24 mouse cellular contexts compared by ENCODE assay signal in the genomic region with DNA sequence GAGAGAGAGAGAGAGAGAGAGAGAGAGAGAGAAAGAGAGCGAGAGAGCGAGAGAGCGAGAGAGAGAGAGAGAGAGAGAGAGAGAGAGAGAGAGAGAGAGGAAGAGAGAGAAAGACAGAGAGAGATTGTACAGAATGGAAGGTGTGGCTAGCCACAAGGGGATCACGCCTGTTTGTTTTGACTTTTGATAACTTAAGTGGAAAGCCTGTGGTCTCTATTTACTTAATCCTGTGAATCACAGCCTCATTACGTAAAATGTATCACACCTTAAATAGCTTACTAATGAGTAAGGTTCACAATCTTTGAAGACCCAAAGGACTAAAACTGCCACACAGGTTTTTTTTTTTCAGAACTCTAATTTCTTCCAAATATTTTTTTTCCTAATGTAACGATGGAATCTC. TPM values are rescaled to one million over a fixed set of nuclear protein-coding genes. Genes with fewer than 3 reads are reported as not detected.
DNase-seq lines count a peak whose midpoint lies in the region; ATAC-seq and TF ChIP-seq lines count a peak whose summit lies in the region.
"Had no signal": no experiment of that assay in that cellular context is flagged by ENCODE, and none has a peak within 500 bp of the region (broad histone marks: within the 10 kb centered on the region; RNA-seq: fewer than 3 reads in every experiment).

No protein-coding gene starts in this region.

- no peak for TF ChIP-seq CTCF in lung, adult 2 months (IDR thresholded peaks at IDR 0.05; ENCODE audit: insufficient read depth, low read length)

- peaks cover 4% of the 10 kb centered on the region for H3K4me1 ChIP-seq in lung, embryonic 15.5 days
- H3K4me1 ChIP-seq in lung, adult 2 months (ENCODE audit: control insufficient read depth, insufficient read depth, low read length), result peaks cover 2% of the 10 kb centered on the region
- H3K4me1 ChIP-seq in stomach, embryonic 15.5 days, result no peaks in the 10 kb centered on the region
- H3K4me1 ChIP-seq: embryonic facial prominence, embryonic 15.5 days; heart, embryonic 10.5 days; hindbrain, embryonic 12.5 days; hindbrain, embryonic 15.5 days had no signal

- TF ChIP-seq POLR2A in lung, adult 2 months (IDR thresholded peaks at IDR 0.05; ENCODE audit: borderline replicate concordance, extremely low read depth, low read depth, low read length), result no peak

- WGBS in lung, embryonic 15.5 days, result 69% methylated on average over 5 of the region's 6 CpGs
- 59% methylated on average over 4 of the region's 6 CpGs for WGBS in lung, adult 2 months
- 47% methylated on average over 3 of the region's 6 CpGs for WGBS in stomach, embryonic 15.5 days

- ATAC-seq in lung, embryonic 15.5 days (ENCODE audit: borderline replicate concordance, extremely low read depth, low FRiP score, low TSS enrichment), result no peak
- peak; percentile 49; the same call in 1 of the 2 replicates for ATAC-seq in stomach, embryonic 15.5 days (ENCODE audit: insufficient read depth, low FRiP score, low read depth)
- ATAC-seq: CD4-positive, CD25-positive, alpha-beta regulatory T cell, adult 4 months; forebrain, postnatal 0 days had no signal

- peak overlapping the region; percentile 65; the same call in 1 of the 2 replicates for H3K27ac ChIP-seq in lung, embryonic 15.5 days
- peak overlapping the region; percentile 69; the same call in 1 of the 2 replicates for H3K27ac ChIP-seq in stomach, embryonic 15.5 days
- H3K27ac ChIP-seq: heart, adult 2 months; heart, embryonic 10.5 days; heart, embryonic 13.5 days; hindbrain, embryonic 12.5 days; hindbrain, embryonic 15.5 days had no signal

- H3K27me3 ChIP-seq in lung, embryonic 15.5 days, result no peaks in the 10 kb centered on the region
- no peaks in the 10 kb centered on the region for H3K27me3 ChIP-seq in stomach, embryonic 15.5 days (replicated peaks)
- H3K27me3 ChIP-seq: embryonic facial prominence, embryonic 15.5 days; heart, embryonic 13.5 days; hindbrain, embryonic 12.5 days; hindbrain, embryonic 15.5 days had no signal

- no peak overlapping the region for H3K4me3 ChIP-seq in lung, embryonic 15.5 days
- H3K4me3 ChIP-seq in lung, adult 2 months (replicated peaks; ENCODE audit: extremely low read depth, low read depth, low read length), result no peak overlapping the region
- H3K4me3 ChIP-seq in stomach, embryonic 15.5 days (replicated peaks), result no peak overlapping the region
- H3K4me3 ChIP-seq: embryonic facial prominence, embryonic 15.5 days; heart, adult 2 months; heart, embryonic 10.5 days; heart, embryonic 13.5 days; hindbrain, embryonic 12.5 days; hindbrain, embryonic 15.5 days had no signal

- H3K9me3 ChIP-seq in lung, embryonic 15.5 days, result no peaks in the 10 kb centered on the region
- H3K9me3 ChIP-seq in stomach, embryonic 15.5 days, result no peaks in the 10 kb centered on the region
- H3K9me3 ChIP-seq: embryonic facial prominence, embryonic 15.5 days; heart, embryonic 10.5 days; heart, embryonic 13.5 days; hindbrain, embryonic 12.5 days; hindbrain, embryonic 15.5 days had no signal

- H3K36me3 ChIP-seq in lung, embryonic 15.5 days, result no peaks in the 10 kb centered on the region
- no peaks in the 10 kb centered on the region for H3K36me3 ChIP-seq in stomach, embryonic 15.5 days
- H3K36me3 ChIP-seq: embryonic facial prominence, embryonic 15.5 days; heart, embryonic 10.5 days; heart, embryonic 13.5 days; hindbrain, embryonic 12.5 days; hindbrain, embryonic 15.5 days had no signal

- no peak overlapping the region for H3K9ac ChIP-seq in lung, embryonic 15.5 days
- H3K9ac ChIP-seq in stomach, embryonic 15.5 days, result no peak overlapping the region
- H3K9ac ChIP-seq: embryonic facial prominence, embryonic 15.5 days; forebrain, postnatal 0 days; heart, embryonic 13.5 days; hindbrain, embryonic 12.5 days; hindbrain, embryonic 15.5 days had no signal

- no peak overlapping the region for H3K4me2 ChIP-seq in lung, embryonic 15.5 days
- H3K4me2 ChIP-seq in stomach, embryonic 15.5 days, result no peak overlapping the region
- H3K4me2 ChIP-seq: embryonic facial prominence, embryonic 15.5 days; heart, embryonic 13.5 days; hindbrain, embryonic 12.5 days; hindbrain, embryonic 15.5 days had no signal

- no peak for DNase-seq in lung, postnatal 10 days
- peak; percentile 26 for DNase-seq in lung, postnatal 36 days
- DNase-seq in lung, adult 2 months, result no peak
- no peak for DNase-seq in frontal cortex, postnatal 25 days (ENCODE audit: low spot score in 2 of 2)
- no peak for DNase-seq in gastrocnemius, postnatal 25 days
- DNase-seq: B cell, adult 2 months; cerebellum, adult 11 months; forebrain, postnatal 0 days; gastrocnemius, postnatal 36 days had no signal

RNA-seq across cellular contexts. Expression of a gene that starts 58.7 kb away (rescaled TPM):
- polyA plus RNA-seq in lung, embryonic 15.5 days (2015; fragmentation: Nextera tagmentation; extraction: Ambion mirVana), result 28.8 and 36.2 TPM in 2 replicates
- polyA plus RNA-seq in lung, adult 2 months (2012; rRNA removed), result 142 and 193 TPM in 2 replicates
- polyA plus RNA-seq in stomach, embryonic 15.5 days (2015; fragmentation: Nextera tagmentation; extraction: Ambion mirVana), result 19.3 and 21.1 TPM in 2 replicates
- total RNA-seq in gastrocnemius, postnatal 25 days (2021), result 10 to 100 TPM; 60.2 to 66.2 TPM
- total RNA-seq: MEL had no signal

RNA-seq across cellular contexts. Expression of a gene that starts 58.9 kb away (rescaled TPM):
- 1.5 and 2.6 TPM in 2 replicates for polyA plus RNA-seq in lung, embryonic 15.5 days (2015; fragmentation: Nextera tagmentation; extraction: Ambion mirVana)
- polyA plus RNA-seq in lung, adult 2 months (2012; rRNA removed), result 1.5 and 2.1 TPM in 2 replicates
- 1.1 and 1.8 TPM in 2 replicates for polyA plus RNA-seq in stomach, embryonic 15.5 days (2015; fragmentation: Nextera tagmentation; extraction: Ambion mirVana)
- total RNA-seq in gastrocnemius, postnatal 25 days (2021), result not detected
- total RNA-seq: common myeloid progenitor, adult 5-6 weeks; forebrain, postnatal 0 days; gastrocnemius, adult 8-10 months; gastrocnemius, postnatal 36 days; granulocyte monocyte progenitor cell, adult 5-6 weeks; hematopoietic stem cell, adult 5-6 weeks; MEL had no signal
- polyA plus RNA-seq: CD4-positive, CD25-positive, alpha-beta regulatory T cell, adult 4 months; forebrain, embryonic 14.5 days; hindbrain, embryonic 15.5 days had no signal
